Mouse (Mus musculus): ENCODE data around the gene Gys1. TPM values are rescaled to one million over a fixed set of nuclear protein-coding genes. Genes with fewer than 3 reads are reported as not detected.
A peak's percentile ranks its signal among the peaks of the same experiment; 100 is the strongest.
"Not testable (repeated sequence)": the region's sequence is repeated elsewhere in the genome, so short reads cannot be mapped to it uniquely, and the experiment has no call there.

Gene Gys1
- total RNA-seq, 2 experiments from 2014 or later, result 13.5 to 15.4 TPM

DNA sequence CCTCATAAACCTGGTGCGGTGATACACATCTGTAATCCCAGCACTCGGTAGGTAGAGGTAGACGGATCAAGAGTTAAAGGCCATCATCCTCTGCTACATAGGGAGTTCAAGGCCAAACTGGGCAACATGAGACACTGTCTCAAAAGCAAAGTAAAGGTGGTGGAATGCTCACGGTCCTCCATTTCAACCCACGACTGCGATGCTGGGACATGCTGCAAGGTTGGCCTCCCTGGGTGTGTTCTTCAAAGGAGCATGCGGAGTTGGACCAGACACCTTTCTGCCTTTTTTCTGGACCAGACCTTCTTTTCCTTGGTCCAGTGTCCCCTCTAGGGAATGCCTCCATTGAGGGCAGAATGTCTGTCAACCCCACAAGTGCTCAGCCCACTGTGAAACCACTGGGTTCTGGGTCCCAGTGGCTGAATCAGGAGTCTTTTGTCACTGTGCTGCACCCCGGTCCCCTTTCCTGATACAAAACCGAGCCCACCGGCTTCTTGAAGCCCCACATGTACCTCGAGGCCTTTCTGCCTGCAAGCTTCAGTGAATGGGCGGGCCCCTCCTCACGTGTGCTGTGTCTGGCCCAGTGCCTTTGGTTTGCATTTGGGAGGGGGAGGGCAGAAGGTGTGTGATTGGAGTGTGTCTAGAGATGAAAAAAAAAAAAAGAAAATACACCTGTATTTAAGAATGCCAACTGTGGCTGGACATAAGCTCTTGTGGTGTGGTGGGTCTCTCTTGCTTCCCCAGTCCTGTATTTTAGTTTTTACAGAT lies 21.5 kb downstream of the Gys1 start:
- no peak for DNase-seq (ENCODE audit: low spot score in 2 of 2)

GRCm38 (mm10) chr7:45456721-45457203 lies 22.1 kb downstream of the Gys1 start:
- no peak for DNase-seq (ENCODE audit: low spot score in 2 of 2)

- DNase-seq (ENCODE audit: low spot score in 2 of 2), result no peak
Measured at GRCm38 (mm10) chr7:45457204-45458060, 22.8 kb downstream of the Gys1 start.

GRCm38 (mm10) chr7:45458748-45459563 lies 24.3 kb downstream of the Gys1 start:
- DNase-seq (ENCODE audit: low spot score in 2 of 2), result peak in 1 of 2 experiments; percentile 80

- peak; percentile 96 to 98 for DNase-seq (ENCODE audit: low spot score in 2 of 2)
Measured at GRCm38 (mm10) chr7:45459564-45460140, 25.0 kb downstream of the Gys1 start, which contains the start of gene Ftl1. Ftl1 (minus strand) TSS chr7:45459884.

DNA sequence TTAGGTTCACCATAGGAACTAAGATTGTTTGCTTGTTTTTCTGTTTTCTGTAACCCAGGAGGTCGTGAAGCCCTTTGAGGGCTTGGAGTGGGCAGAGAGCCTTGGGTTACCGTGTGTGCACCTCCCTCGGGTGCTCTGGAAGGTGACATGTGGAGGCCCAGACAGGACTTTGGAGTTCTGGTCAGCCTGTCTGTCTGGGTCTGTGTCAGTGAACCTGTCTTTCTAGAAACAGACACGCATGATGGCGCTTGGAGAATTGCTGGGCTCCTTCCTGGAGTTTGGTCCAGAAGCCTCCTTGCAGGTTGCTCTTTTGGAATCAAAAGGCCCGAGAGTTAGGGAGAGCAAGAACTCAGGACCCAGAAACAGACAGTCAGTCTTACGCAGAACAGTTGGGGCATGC lies 25.7 kb downstream of the Gys1 start:
- no peak for DNase-seq (ENCODE audit: low spot score in 2 of 2)

DNA sequence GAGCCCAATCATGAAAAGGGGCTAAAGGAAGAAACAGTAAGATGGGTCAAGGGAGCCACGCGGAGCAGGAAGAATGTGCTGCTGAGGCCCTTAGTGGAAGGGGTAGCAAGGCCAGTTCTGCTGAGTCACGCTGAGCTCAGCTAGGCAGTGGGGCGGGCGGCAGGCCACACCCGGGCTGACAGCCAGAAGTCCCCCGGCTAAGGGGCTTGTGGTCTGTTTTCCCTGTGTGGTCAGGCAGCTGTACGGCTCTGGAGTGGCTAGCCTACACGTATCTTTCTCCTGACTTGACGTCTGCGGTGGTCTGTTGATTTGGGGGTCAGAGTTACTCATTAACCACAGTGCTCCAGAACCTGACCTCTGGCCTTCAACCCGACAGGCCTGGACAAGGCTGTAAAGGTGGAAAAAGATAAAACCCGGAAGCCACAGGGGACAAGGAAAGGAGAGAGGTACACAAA lies 26.2 kb downstream of the Gys1 start:
- peak in 1 of 2 experiments; percentile 43 for DNase-seq (ENCODE audit: low spot score in 2 of 2)

- no peak for DNase-seq (ENCODE audit: low spot score in 2 of 2)
Measured at GRCm38 (mm10) chr7:45461326-45461725, 26.7 kb downstream of the Gys1 start.

DNA sequence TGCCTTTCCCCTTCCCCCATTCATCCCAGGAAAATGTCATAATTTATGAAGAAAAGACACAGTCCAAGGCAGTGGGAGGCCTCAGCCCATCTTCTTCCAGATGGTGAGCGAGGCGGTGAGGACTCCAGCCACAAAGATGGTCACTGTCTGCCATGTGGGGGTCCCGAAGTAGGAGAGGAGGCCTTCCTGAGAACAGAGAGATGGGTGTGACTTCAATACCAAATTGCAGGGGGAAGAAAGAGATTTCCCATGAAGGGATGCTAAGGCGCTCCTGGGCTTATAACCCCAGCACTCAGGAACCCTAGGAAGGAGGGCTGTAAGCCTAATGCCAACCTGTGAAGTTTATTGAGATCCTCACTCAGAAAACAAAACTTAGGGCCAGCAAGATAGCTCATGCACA lies 27.1 kb downstream of the Gys1 start:
- no peak for DNase-seq (ENCODE audit: low spot score in 2 of 2)

GRCm38 (mm10) chr7:45462325-45462724 lies 27.7 kb downstream of the Gys1 start:
- DNase-seq (ENCODE audit: low spot score in 2 of 2), result no peak

GRCm38 (mm10) chr7:45462868-45463267 lies 28.2 kb downstream of the Gys1 start:
- not testable (repeated sequence) for DNase-seq (ENCODE audit: low spot score in 2 of 2)

- no peak for DNase-seq (ENCODE audit: low spot score in 2 of 2)
Measured at GRCm38 (mm10) chr7:45463987-45464778, 29.5 kb downstream of the Gys1 start.

GRCm38 (mm10) chr7:45465112-45465511 lies 30.5 kb downstream of the Gys1 start:
- DNase-seq (ENCODE audit: low spot score in 2 of 2), result no peak

GRCm38 (mm10) chr7:45465549-45465948 lies 30.9 kb downstream of the Gys1 start:
- DNase-seq (ENCODE audit: low spot score in 2 of 2), result peak in 1 of 2 experiments; percentile 36

DNA sequence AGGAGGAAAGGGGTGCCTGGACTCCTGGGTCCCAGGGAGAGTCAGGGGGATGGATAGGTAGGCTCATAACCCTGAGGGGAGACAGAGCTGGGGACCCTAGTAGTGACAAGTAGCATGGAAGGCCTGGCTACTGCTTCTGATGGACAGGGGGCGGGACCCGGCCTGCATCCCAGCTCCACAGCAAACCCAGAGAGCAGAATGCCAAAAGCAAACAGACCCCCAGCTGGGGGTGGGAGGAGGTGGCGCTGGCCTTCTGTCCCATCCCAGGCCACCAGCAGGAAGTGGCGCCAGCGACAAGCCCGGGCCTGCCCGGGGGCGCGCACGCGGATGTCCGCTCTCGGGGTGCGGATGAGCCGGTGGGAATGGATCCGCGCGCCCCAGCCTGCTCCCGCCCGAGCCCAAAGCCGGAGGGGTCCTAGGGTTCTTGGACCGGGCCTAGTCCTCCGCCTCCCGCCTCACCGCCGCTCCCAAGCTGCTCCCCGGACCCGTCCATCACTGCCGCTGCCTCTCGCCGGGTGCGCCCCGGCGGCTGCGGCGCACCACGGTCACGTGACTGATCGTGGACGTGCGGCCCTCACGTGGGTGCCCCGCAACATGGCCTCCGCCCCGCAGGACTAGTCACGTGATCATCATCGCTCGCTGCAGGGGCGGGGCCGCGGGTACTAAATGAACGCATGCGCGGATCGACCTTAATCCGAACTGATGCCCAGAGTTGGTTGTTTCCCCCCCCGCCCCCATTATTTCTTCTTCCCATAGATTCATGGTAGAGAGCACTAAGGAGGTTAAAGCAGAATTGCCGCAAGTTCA lies 31.8 kb downstream of the Gys1 start, which contains the start of gene Bax:
Bax (minus strand) TSS at position 616 of the 807 bp plus-strand sequence.
- peak; percentile 93 to 98 for DNase-seq (ENCODE audit: low spot score in 2 of 2)

- DNase-seq (ENCODE audit: low spot score in 2 of 2), result no peak
Measured at GRCm38 (mm10) chr7:45467090-45467670, 32.5 kb downstream of the Gys1 start.

- DNase-seq (ENCODE audit: low spot score in 2 of 2), result peak in 1 of 2 experiments; percentile 89
Measured at GRCm38 (mm10) chr7:45470869-45471268, 36.2 kb downstream of the Gys1 start.

GRCm38 (mm10) chr7:45475291-45475969 lies 40.8 kb downstream of the Gys1 start:
- peak in 1 of 2 experiments; percentile 68 for DNase-seq (ENCODE audit: low spot score in 2 of 2)

All from layer of hippocampus, adult 18-20 months (tissue).